Mouse (Mus musculus): ENCODE measurements around the gene Cd300lf. TPM values are rescaled to one million over a fixed set of nuclear protein-coding genes. Genes with fewer than 3 reads are reported as not detected.
A peak's percentile ranks its signal among the peaks of the same experiment; 100 is the strongest.

Gene Cd300lf
- polyA plus RNA-seq, 1 experiment from 2014 or later: 0.52 TPM

- H3K9me3 ChIP-seq (ENCODE audit: low read length): no peaks in the 10 kb centered on the region
- WGBS: 46% methylated on average over 6 of the region's 6 CpGs
- H3K36me3 ChIP-seq (ENCODE audit: insufficient read depth, low read length): no peaks in the 10 kb centered on the region
- H3K4me2 ChIP-seq (replicated peaks; ENCODE audit: low read depth, low read length): no peak overlapping the region
- no peak overlapping the region for H3K9ac ChIP-seq (replicated peaks; ENCODE audit: low read length)
- ATAC-seq (ENCODE audit: low FRiP score, low TSS enrichment): no peak
- H3K4me1 ChIP-seq (ENCODE audit: insufficient read depth, low read length): no peaks in the 10 kb centered on the region
- peaks cover 18% of the 10 kb centered on the region; the same call in 1 of the 2 replicates for H3K27me3 ChIP-seq (ENCODE audit: insufficient read depth, low read length)
- H3K27ac ChIP-seq (ENCODE audit: low read length): no peak overlapping the region
- no peak overlapping the region for H3K4me3 ChIP-seq (ENCODE audit: low read length)
Measured at GRCm38 (mm10) chr11:115082196-115082595, 51.6 kb downstream of the Cd300lf start.

- H3K36me3 ChIP-seq (ENCODE audit: insufficient read depth, low read length): no peaks in the 10 kb centered on the region
- no peaks in the 10 kb centered on the region for H3K9me3 ChIP-seq (ENCODE audit: low read length)
- no peak overlapping the region for H3K4me3 ChIP-seq (ENCODE audit: low read length)
- WGBS: 59% methylated on average over 3 of the region's 3 CpGs
- no peak overlapping the region for H3K27ac ChIP-seq (ENCODE audit: low read length)
- peaks cover 18% of the 10 kb centered on the region; the same call in 1 of the 2 replicates for H3K27me3 ChIP-seq (ENCODE audit: insufficient read depth, low read length)
- ATAC-seq (ENCODE audit: low FRiP score, low TSS enrichment): no peak
- no peak overlapping the region for H3K4me2 ChIP-seq (replicated peaks; ENCODE audit: low read depth, low read length)
- H3K9ac ChIP-seq (replicated peaks; ENCODE audit: low read length): no peak overlapping the region
- no peaks in the 10 kb centered on the region for H3K4me1 ChIP-seq (ENCODE audit: insufficient read depth, low read length)
Measured at GRCm38 (mm10) chr11:115081373-115081772, 52.4 kb downstream of the Cd300lf start.

- no peaks in the 10 kb centered on the region for H3K36me3 ChIP-seq (ENCODE audit: insufficient read depth, low read length)
- ATAC-seq (ENCODE audit: low FRiP score, low TSS enrichment): no peak
- H3K9me3 ChIP-seq (ENCODE audit: low read length): no peaks in the 10 kb centered on the region
- H3K4me2 ChIP-seq (replicated peaks; ENCODE audit: low read depth, low read length): no peak overlapping the region
- H3K27me3 ChIP-seq (ENCODE audit: insufficient read depth, low read length): peaks cover 18% of the 10 kb centered on the region; the same call in 1 of the 2 replicates
- H3K4me3 ChIP-seq (ENCODE audit: low read length): no peak overlapping the region
- no peak overlapping the region for H3K27ac ChIP-seq (ENCODE audit: low read length)
- WGBS: 35% methylated on average over 13 of the region's 13 CpGs
- no peak overlapping the region for H3K9ac ChIP-seq (replicated peaks; ENCODE audit: low read length)
- no peaks in the 10 kb centered on the region for H3K4me1 ChIP-seq (ENCODE audit: insufficient read depth, low read length)
Measured at GRCm38 (mm10) chr11:115080886-115081285, 52.9 kb downstream of the Cd300lf start.

- WGBS: 88% methylated on average over 5 of the region's 5 CpGs
- no peak overlapping the region for H3K9ac ChIP-seq (replicated peaks; ENCODE audit: low read length)
- H3K4me3 ChIP-seq (ENCODE audit: low read length): no peak overlapping the region
- H3K27ac ChIP-seq (ENCODE audit: low read length): no peak overlapping the region
- ATAC-seq (ENCODE audit: low FRiP score, low TSS enrichment): no peak
- H3K4me1 ChIP-seq (ENCODE audit: insufficient read depth, low read length): no peaks in the 10 kb centered on the region
- H3K9me3 ChIP-seq (ENCODE audit: low read length): no peaks in the 10 kb centered on the region
- H3K4me2 ChIP-seq (replicated peaks; ENCODE audit: low read depth, low read length): no peak overlapping the region
- H3K36me3 ChIP-seq (ENCODE audit: insufficient read depth, low read length): no peaks in the 10 kb centered on the region
- H3K27me3 ChIP-seq (ENCODE audit: insufficient read depth, low read length): peaks cover 2% of the 10 kb centered on the region; the same call in 1 of the 2 replicates
Measured at GRCm38 (mm10) chr11:115078680-115079079, 55.1 kb downstream of the Cd300lf start.

GRCm38 (mm10) chr11:115077436-115077835 is 56.4 kb downstream of the Cd300lf start:
- Histone ChIP-seq H3K4me1 (ENCODE audit: insufficient read depth, low read length) (no peaks in the 10 kb centered on the region), H3K27me3 (ENCODE audit: insufficient read depth, low read length) (no peaks in the 10 kb centered on the region), H3K4me3 (ENCODE audit: low read length) (no peak overlapping the region), H3K9me3 (ENCODE audit: low read length) (no peaks in the 10 kb centered on the region), H3K9ac (replicated peaks; ENCODE audit: low read length) (no peak overlapping the region), H3K4me2 (replicated peaks; ENCODE audit: low read depth, low read length) (no peak overlapping the region), H3K27ac (ENCODE audit: low read length) (no peak overlapping the region), H3K36me3 (ENCODE audit: insufficient read depth, low read length) (no peaks in the 10 kb centered on the region)
- 89% methylated on average over 1 of the region's 1 CpGs for WGBS
- ATAC-seq (ENCODE audit: low FRiP score, low TSS enrichment): no peak

GRCm38 (mm10) chr11:115075859-115076258 is 57.9 kb downstream of the Cd300lf start:
- Histone ChIP-seq H3K4me1 (ENCODE audit: insufficient read depth, low read length) (peaks cover 12% of the 10 kb centered on the region), H3K27me3 (ENCODE audit: insufficient read depth, low read length) (no peaks in the 10 kb centered on the region), H3K9me3 (ENCODE audit: low read length) (no peaks in the 10 kb centered on the region), H3K27ac (ENCODE audit: low read length) (no peak overlapping the region), H3K36me3 (ENCODE audit: insufficient read depth, low read length) (no peaks in the 10 kb centered on the region), H3K4me2 (replicated peaks; ENCODE audit: low read depth, low read length) (no peak overlapping the region), H3K4me3 (ENCODE audit: low read length) (no peak overlapping the region), H3K9ac (replicated peaks; ENCODE audit: low read length) (no peak overlapping the region)
- WGBS: 49% methylated on average over 5 of the region's 5 CpGs
- ATAC-seq (ENCODE audit: low FRiP score, low TSS enrichment): no peak

- no peak overlapping the region for H3K27ac ChIP-seq (ENCODE audit: low read length)
- H3K9me3 ChIP-seq (ENCODE audit: low read length): no peaks in the 10 kb centered on the region
- ATAC-seq (ENCODE audit: low FRiP score, low TSS enrichment): no peak
- 72% methylated on average over 7 of the region's 7 CpGs for WGBS
- H3K9ac ChIP-seq (replicated peaks; ENCODE audit: low read length): no peak overlapping the region
- H3K36me3 ChIP-seq (ENCODE audit: insufficient read depth, low read length): no peaks in the 10 kb centered on the region
- H3K4me3 ChIP-seq (ENCODE audit: low read length): no peak overlapping the region
- no peak overlapping the region for H3K4me2 ChIP-seq (replicated peaks; ENCODE audit: low read depth, low read length)
- H3K27me3 ChIP-seq (ENCODE audit: insufficient read depth, low read length): no peaks in the 10 kb centered on the region
- H3K4me1 ChIP-seq (ENCODE audit: insufficient read depth, low read length): peaks cover 12% of the 10 kb centered on the region
Measured at GRCm38 (mm10) chr11:115075407-115075806, 58.4 kb downstream of the Cd300lf start.

- H3K27me3 ChIP-seq (ENCODE audit: insufficient read depth, low read length): no peaks in the 10 kb centered on the region
- no peaks in the 10 kb centered on the region for H3K9me3 ChIP-seq (ENCODE audit: low read length)
- no peak overlapping the region for H3K4me3 ChIP-seq (ENCODE audit: low read length)
- 72% methylated on average over 5 of the region's 5 CpGs for WGBS
- no peak for ATAC-seq (ENCODE audit: low FRiP score, low TSS enrichment)
- no peak overlapping the region for H3K9ac ChIP-seq (replicated peaks; ENCODE audit: low read length)
- no peak overlapping the region for H3K4me2 ChIP-seq (replicated peaks; ENCODE audit: low read depth, low read length)
- peaks cover 12% of the 10 kb centered on the region for H3K4me1 ChIP-seq (ENCODE audit: insufficient read depth, low read length)
- no peaks in the 10 kb centered on the region for H3K36me3 ChIP-seq (ENCODE audit: insufficient read depth, low read length)
- H3K27ac ChIP-seq (ENCODE audit: low read length): no peak overlapping the region
Measured at GRCm38 (mm10) chr11:115073002-115073401, 60.8 kb downstream of the Cd300lf start.

GRCm38 (mm10) chr11:115071631-115072294 is 62.0 kb downstream of the Cd300lf start:
- Histone ChIP-seq H3K4me2 (replicated peaks; ENCODE audit: low read depth, low read length) (peak overlapping the region; percentile 42), H3K4me1 (ENCODE audit: insufficient read depth, low read length) (peaks cover 12% of the 10 kb centered on the region), H3K27me3 (ENCODE audit: insufficient read depth, low read length) (no peaks in the 10 kb centered on the region), H3K9me3 (ENCODE audit: low read length) (no peaks in the 10 kb centered on the region), H3K4me3 (ENCODE audit: low read length) (peak overlapping the region; percentile 11; the same call in 1 of the 2 replicates), H3K27ac (ENCODE audit: low read length) (peak overlapping the region; percentile 67), H3K9ac (replicated peaks; ENCODE audit: low read length) (no peak overlapping the region), H3K36me3 (ENCODE audit: insufficient read depth, low read length) (no peaks in the 10 kb centered on the region)
- WGBS: 8% methylated on average over 13 of the region's 14 CpGs
- ATAC-seq (ENCODE audit: low FRiP score, low TSS enrichment): peak; percentile 84

GRCm38 (mm10) chr11:115071015-115071551 is 62.7 kb downstream of the Cd300lf start:
- 9% methylated on average over 9 of the region's 9 CpGs for WGBS
- peak overlapping the region; percentile 67 for H3K27ac ChIP-seq (ENCODE audit: low read length)
- no peaks in the 10 kb centered on the region for H3K36me3 ChIP-seq (ENCODE audit: insufficient read depth, low read length)

More at GRCm38 (mm10) chr11:115071015-115071551, 62.7 kb downstream of the Cd300lf start:
- H3K4me2 ChIP-seq (replicated peaks; ENCODE audit: low read depth, low read length): peak overlapping the region; percentile 42
- H3K27me3 ChIP-seq (ENCODE audit: insufficient read depth, low read length): no peaks in the 10 kb centered on the region
- peak overlapping the region; percentile 11; the same call in 1 of the 2 replicates for H3K4me3 ChIP-seq (ENCODE audit: low read length)
- H3K4me1 ChIP-seq (ENCODE audit: insufficient read depth, low read length): peaks cover 12% of the 10 kb centered on the region
- no peak for ATAC-seq (ENCODE audit: low FRiP score, low TSS enrichment)
- no peaks in the 10 kb centered on the region for H3K9me3 ChIP-seq (ENCODE audit: low read length)
- no peak overlapping the region for H3K9ac ChIP-seq (replicated peaks; ENCODE audit: low read length)
